Comparison of ENCODE assay signal across 15 mouse cellular contexts in the genomic region with DNA sequence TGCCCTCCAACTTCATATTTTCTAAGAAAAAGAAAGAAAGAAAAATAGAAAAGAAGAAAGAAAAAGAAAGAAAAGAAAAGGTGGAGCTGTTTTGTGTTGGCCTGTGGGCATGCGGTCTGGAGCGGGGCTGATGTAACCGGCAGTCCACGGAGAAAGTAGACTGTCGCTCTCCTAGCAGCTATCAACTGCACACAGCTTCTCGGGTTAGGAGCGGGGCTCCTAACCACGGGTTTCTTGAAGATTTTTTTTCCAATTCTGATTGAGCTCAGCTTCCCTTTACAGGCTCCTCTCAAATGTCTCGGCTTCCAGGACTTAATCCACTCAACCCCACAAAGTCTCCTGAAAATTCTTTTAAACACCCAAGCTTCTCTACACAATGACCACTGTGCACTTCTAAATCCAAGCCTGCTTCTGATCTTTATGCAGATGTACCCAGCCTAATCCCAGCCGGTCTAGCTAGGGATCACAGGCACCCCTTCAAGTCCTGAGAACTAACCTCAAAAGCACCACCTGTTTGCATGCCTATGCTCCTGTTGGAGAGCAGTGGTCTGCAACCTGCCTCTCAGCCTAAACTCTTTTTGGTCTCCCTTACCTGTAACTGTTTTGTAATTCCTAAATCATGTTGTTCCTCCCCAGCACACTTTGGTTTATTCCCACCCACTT. TPM values are rescaled to one million over a fixed set of nuclear protein-coding genes. Genes with fewer than 3 reads are reported as not detected.
DNase-seq lines count a peak whose midpoint lies in the region; ATAC-seq lines count a peak whose summit lies in the region.
"Had no signal": no experiment of that assay in that cellular context is flagged by ENCODE, and none has a peak within 500 bp of the region (broad histone marks: within the 10 kb centered on the region; RNA-seq: fewer than 3 reads in every experiment).

No protein-coding gene starts in this region.

- no peak for DNase-seq in heart, adult 11 months
- peak; percentile 11 for DNase-seq in ZHBTc4 (ENCODE audit: low read depth, low spot score)
- peak; percentile 54 for DNase-seq in liver
- DNase-seq in midbrain, embryonic 14.5 days, result peak; percentile 17
- no peak for DNase-seq in ovary, postnatal 36 days (ENCODE audit: low spot score)
- DNase-seq: cerebellum, adult 9-11 months; forebrain, postnatal 0 days; gastrocnemius, postnatal 10 days; kidney, adult 8-10 months had no signal

- 0 out of 2 replicates have a peak, but pooled peaks have one; percentile 49 for ATAC-seq in heart, embryonic 16.5 days (replicated peaks; ENCODE audit: extremely low read depth, insufficient read depth, low FRiP score)
- no peak for ATAC-seq in midbrain, embryonic 14.5 days (ENCODE audit: low FRiP score, low TSS enrichment)
- ATAC-seq in cerebellum, adult (ENCODE audit: insufficient number of reproducible peaks, low FRiP score, low TSS enrichment), result no peak
- ATAC-seq: CD4-positive, CD25-positive, alpha-beta regulatory T cell, adult 4 months; forebrain, postnatal 0 days; hindbrain, embryonic 16.5 days had no signal

- H3K9ac ChIP-seq in heart, embryonic 16.5 days (ENCODE audit: low read length), result no peak overlapping the region
- no peak overlapping the region for H3K9ac ChIP-seq in midbrain, embryonic 14.5 days (replicated peaks; ENCODE audit: low read length)
- H3K9ac ChIP-seq: forebrain, postnatal 0 days; limb, embryonic 15.5 days had no signal

- no peak overlapping the region for H3K27ac ChIP-seq in heart, embryonic 16.5 days (ENCODE audit: low read length)
- H3K27ac ChIP-seq in midbrain, embryonic 14.5 days (replicated peaks; ENCODE audit: low read depth, low read length), result no peak overlapping the region
- H3K27ac ChIP-seq: limb, embryonic 15.5 days had no signal

- no peak overlapping the region for H3K4me2 ChIP-seq in heart, embryonic 16.5 days (ENCODE audit: low read depth, low read length)
- H3K4me2 ChIP-seq in midbrain, embryonic 14.5 days (ENCODE audit: low read length), result no peak overlapping the region
- H3K4me2 ChIP-seq: limb, embryonic 15.5 days had no signal

- H3K36me3 ChIP-seq in heart, embryonic 16.5 days (ENCODE audit: control insufficient read depth, insufficient read depth), result no peaks in the 10 kb centered on the region
- H3K36me3 ChIP-seq in midbrain, embryonic 14.5 days (ENCODE audit: control insufficient read depth, insufficient read depth, low read length), result no peaks in the 10 kb centered on the region

- peaks cover 12% of the 10 kb centered on the region for H3K4me1 ChIP-seq in heart, embryonic 16.5 days (ENCODE audit: control insufficient read depth, insufficient read depth, low read length)
- H3K4me1 ChIP-seq in midbrain, embryonic 14.5 days (ENCODE audit: control insufficient read depth, insufficient read depth, low read length), result 0 out of 2 replicates have a peak, but pooled peaks cover 2% of the 10 kb centered on the region

- H3K4me3 ChIP-seq in heart, embryonic 16.5 days (ENCODE audit: low read length), result no peak overlapping the region
- no peak overlapping the region for H3K4me3 ChIP-seq in midbrain, embryonic 14.5 days (replicated peaks; ENCODE audit: low read depth, low read length)
- H3K4me3 ChIP-seq: limb, embryonic 15.5 days; myocyte had no signal

- H3K27me3 ChIP-seq in heart, embryonic 16.5 days (ENCODE audit: control insufficient read depth, insufficient read depth, low read length), result no peaks in the 10 kb centered on the region
- no peaks in the 10 kb centered on the region for H3K27me3 ChIP-seq in midbrain, embryonic 14.5 days (ENCODE audit: control insufficient read depth, insufficient read depth, low read length)
- H3K27me3 ChIP-seq: limb, embryonic 15.5 days had no signal

- WGBS in heart, embryonic 16.5 days, result 41% methylated on average over 10 of the region's 10 CpGs
- 20% methylated on average over 10 of the region's 10 CpGs for WGBS in midbrain, embryonic 14.5 days

- no peaks in the 10 kb centered on the region for H3K9me3 ChIP-seq in heart, embryonic 16.5 days (replicated peaks; ENCODE audit: control insufficient read depth, low read length)
- no peaks in the 10 kb centered on the region for H3K9me3 ChIP-seq in midbrain, embryonic 14.5 days (ENCODE audit: control insufficient read depth, low read length)
- H3K9me3 ChIP-seq: limb, embryonic 15.5 days had no signal

RNA-seq across cellular contexts. Expression of a gene that starts 42.6 kb away (rescaled TPM):
- 18.4 and 18.8 TPM in 2 replicates for polyA plus RNA-seq in heart, embryonic 16.5 days (2015; fragmentation: Nextera tagmentation; extraction: Ambion mirVana)
- 37.8 and 45.9 TPM in 2 replicates for polyA plus RNA-seq in midbrain, embryonic 14.5 days (2014; fragmentation: Nextera tagmentation; extraction: Ambion mirVana)

Comparison
In these comparisons a context has a peak if more than half of its experiments do, and no peak if none do; other contexts are left out.
1. DNase-seq: peak in ZHBTc4 (single experiment), liver (single experiment) and midbrain, embryonic 14.5 days (single experiment); none in heart, adult 11 months (single experiment) and ovary, postnatal 36 days (single experiment).